Mouse (Mus musculus) ES-E14 (cell line): ENCODE results near the gene Olfr305. TPM values are rescaled to one million over a fixed set of nuclear protein-coding genes. Genes with fewer than 3 reads are reported as not detected.
A peak's percentile ranks its signal among the peaks of the same experiment; 100 is the strongest.

Experiments used
- DNase-seq: peaks from one replicate; pipeline ENCODE4 v3.0.0-alpha.2; 2013; ENCODE audit warnings: low read depth, low spot score
- H3K27ac ChIP-seq: 2 replicates; pipeline ENCODE4 v1.5.1; 2012; ENCODE audit warnings: low read depth, mild to moderate bottlenecking, low read length, moderate library complexity, mixed read lengths; ENCODE audit not compliant: poor library complexity, insufficient read depth, severe bottlenecking
- H3K36me3 ChIP-seq: 2 replicates; pipeline ENCODE4 v1.6.1; 2012; ENCODE audit warnings: mild to moderate bottlenecking, low read length, moderate library complexity, mixed read lengths; ENCODE audit not compliant: control insufficient read depth, poor library complexity, insufficient read depth, severe bottlenecking
- H3K4me1 ChIP-seq, 2 experiments: fragments of 150-350 bp in 1 of 2; sonication (generic) in 1 of 2; 2 replicates each; pipeline ENCODE4 v1.6.1; 2012; ENCODE audit warnings: low read length in 2 of 2, mild to moderate bottlenecking in 1 of 2, mixed read lengths in 1 of 2; ENCODE audit not compliant: control insufficient read depth in 2 of 2, insufficient read depth in 2 of 2, poor library complexity in 1 of 2
- H3K4me3 ChIP-seq, 2 experiments: fragments of 150-350 bp in 1 of 2; sonication (generic) in 1 of 2; 2 replicates each; pipeline ENCODE4 v1.5.1; 2012; ENCODE audit warnings: low read length in 2 of 2, low read depth in 1 of 2, mild to moderate bottlenecking in 1 of 2, mixed read lengths in 1 of 2; ENCODE audit not compliant: insufficient read depth in 1 of 2, poor library complexity in 1 of 2, severe bottlenecking in 1 of 2
- H3K9ac ChIP-seq: 2 replicates; pipeline ENCODE4 v1.6.1; 2012; ENCODE audit warnings: low read depth, mild to moderate bottlenecking, low read length, mixed read lengths; ENCODE audit not compliant: poor library complexity, insufficient read depth, severe bottlenecking
- H3K9me3 ChIP-seq: fragments of 150-350 bp; sonication (generic); 2 replicates; pipeline ENCODE4 v1.6.1; 2012; ENCODE audit warnings: low read depth, mild to moderate bottlenecking, low read length; ENCODE audit not compliant: control insufficient read depth, insufficient read depth
- CHD2 ChIP-seq: IDR thresholded peaks from 2 replicates; pipeline ENCODE4 v1.6.1; 2014; ENCODE audit warnings: mild to moderate bottlenecking, low read depth, low read length, inconsistent platforms
- HCFC1 ChIP-seq: IDR thresholded peaks from 2 replicates; pipeline ENCODE4 v1.6.1; 2012; ENCODE audit warnings: low read length, inconsistent platforms, borderline replicate concordance; ENCODE audit not compliant: insufficient read depth
- MAFK ChIP-seq: IDR thresholded peaks from 2 replicates; pipeline ENCODE4 v1.6.1; 2014; ENCODE audit warnings: mild to moderate bottlenecking, low read depth, low read length, inconsistent platforms; ENCODE audit not compliant: insufficient read depth
- ZC3H11A ChIP-seq: IDR thresholded peaks from 2 replicates; pipeline ENCODE4 v1.6.1; 2012; ENCODE audit warnings: low read depth, mild to moderate bottlenecking, inconsistent platforms, low read length, borderline replicate concordance
- ZNF384 ChIP-seq: IDR thresholded peaks from 2 replicates; pipeline ENCODE4 v1.6.1; 2012; ENCODE audit warnings: low read depth, low read length, inconsistent platforms
- in situ Hi-C, 2 experiments: fragments of 600-800 bp; cut with MboI; formaldehyde crosslinking; loops; one replicate each; pipeline ENCODE4 v1.15.1; 2025; ENCODE audit warnings: low sequenced_read_pairs in 2 of 2, inconsistent platforms in 1 of 2; ENCODE audit not compliant: unreplicated experiment in 2 of 2
- total RNA-seq: library from RNA; depleted of rRNA; stranded (reverse); fragments of 300-350 nt; gene quantifications from 2 replicates; pipeline ENCODE4 v1.2.3, GENCODE M21; 2012

The Olfr305 gene
- total RNA-seq, 1 experiment, result not detected

GRCm38 (mm10) chr7:86344253-86344652, 22.5 kb downstream of the Olfr305 start:
- peak overlapping the region; percentile 70; the same call in 1 of the 2 replicates for H3K27ac ChIP-seq
- H3K4me3 ChIP-seq, result no peak overlapping the region
- DNase-seq, result no peak
- no peaks in the 10 kb centered on the region for H3K36me3 ChIP-seq
- no peaks in the 10 kb centered on the region for H3K9me3 ChIP-seq
- no peak overlapping the region for H3K9ac ChIP-seq
- peaks cover 1 to 3% of the 10 kb centered on the region in 2 experiments; a peak in 3 of 4 replicates for H3K4me1 ChIP-seq
- in situ Hi-C loops, result no loop called here
- TF ChIP-seq ZNF384, result no peak
- no peak for TF ChIP-seq MAFK
- TF ChIP-seq CHD2, result no peak
- TF ChIP-seq ZC3H11A, result no peak
- no peak for TF ChIP-seq HCFC1

GRCm38 (mm10) chr7:86342881-86343565, 23.7 kb downstream of the Olfr305 start:
- in situ Hi-C loops, result no loop called here
- TF ChIP-seq HCFC1, result no peak
- TF ChIP-seq CHD2, result no peak
- no peak for TF ChIP-seq MAFK
- TF ChIP-seq ZNF384, result no peak
- no peak for TF ChIP-seq ZC3H11A
- DNase-seq, result peak; percentile 27
- Histone ChIP-seq H3K4me3 (peak overlapping the region; percentile 35 to 46; a peak in 2 of 4 replicates), H3K27ac (peak overlapping the region; percentile 81; the same call in 1 of the 2 replicates), H3K36me3 (no peaks in the 10 kb centered on the region), H3K9me3 (no peaks in the 10 kb centered on the region), H3K9ac (peak overlapping the region; percentile 31; the same call in 1 of the 2 replicates), H3K4me1 (peaks cover 1 to 3% of the 10 kb centered on the region in 2 experiments; a peak in 3 of 4 replicates)

GRCm38 (mm10) chr7:86337486-86337885, 29.2 kb downstream of the Olfr305 start, which contains the start of gene Olfr307:
Olfr307 (minus strand) TSS chr7:86337586.
- TF ChIP-seq ZNF384 (no peak), MAFK (no peak), CHD2 (no peak), HCFC1 (no peak), ZC3H11A (no peak)

GRCm38 (mm10) chr7:86325530-86325929, 41.2 kb downstream of the Olfr305 start, which contains the start of gene Olfr308:
Olfr308 (minus strand) TSS chr7:86325630.
- in situ Hi-C loops, result no loop called here

More at GRCm38 (mm10) chr7:86337486-86337885, 29.2 kb downstream of the Olfr305 start, which contains the start of gene Olfr307:
- no peaks in the 10 kb centered on the region; a peak in 1 of 4 replicates for H3K4me1 ChIP-seq
- DNase-seq, result no peak
- H3K36me3 ChIP-seq, result no peaks in the 10 kb centered on the region
- H3K9ac ChIP-seq, result no peak within 1 kb of the TSS
- H3K4me3 ChIP-seq, result no peak within 1 kb of the TSS
- in situ Hi-C loops, result no loop called here
- H3K9me3 ChIP-seq, result no peaks in the 10 kb centered on the region
- no peak within 1 kb of the TSS for H3K27ac ChIP-seq

More at GRCm38 (mm10) chr7:86325530-86325929, 41.2 kb downstream of the Olfr305 start, which contains the start of gene Olfr308:
- H3K4me3 ChIP-seq, result no peak within 1 kb of the TSS
- no peaks in the 10 kb centered on the region for H3K4me1 ChIP-seq
- DNase-seq, result no peak
- H3K9ac ChIP-seq, result no peak within 1 kb of the TSS
- H3K9me3 ChIP-seq, result no peaks in the 10 kb centered on the region
- no peak within 1 kb of the TSS for H3K27ac ChIP-seq
- H3K36me3 ChIP-seq, result no peaks in the 10 kb centered on the region
- no peak for TF ChIP-seq HCFC1
- no peak for TF ChIP-seq ZC3H11A
- TF ChIP-seq ZNF384, result no peak
- no peak for TF ChIP-seq MAFK
- TF ChIP-seq CHD2, result no peak
